Mouse (Mus musculus): ENCODE data around the gene Naa60. TPM values are rescaled to one million over a fixed set of nuclear protein-coding genes. Genes with fewer than 3 reads are reported as not detected.

Naa60 gene
- total RNA-seq, 2 experiments from 2014 or later = 104 to 107 TPM

DNA sequence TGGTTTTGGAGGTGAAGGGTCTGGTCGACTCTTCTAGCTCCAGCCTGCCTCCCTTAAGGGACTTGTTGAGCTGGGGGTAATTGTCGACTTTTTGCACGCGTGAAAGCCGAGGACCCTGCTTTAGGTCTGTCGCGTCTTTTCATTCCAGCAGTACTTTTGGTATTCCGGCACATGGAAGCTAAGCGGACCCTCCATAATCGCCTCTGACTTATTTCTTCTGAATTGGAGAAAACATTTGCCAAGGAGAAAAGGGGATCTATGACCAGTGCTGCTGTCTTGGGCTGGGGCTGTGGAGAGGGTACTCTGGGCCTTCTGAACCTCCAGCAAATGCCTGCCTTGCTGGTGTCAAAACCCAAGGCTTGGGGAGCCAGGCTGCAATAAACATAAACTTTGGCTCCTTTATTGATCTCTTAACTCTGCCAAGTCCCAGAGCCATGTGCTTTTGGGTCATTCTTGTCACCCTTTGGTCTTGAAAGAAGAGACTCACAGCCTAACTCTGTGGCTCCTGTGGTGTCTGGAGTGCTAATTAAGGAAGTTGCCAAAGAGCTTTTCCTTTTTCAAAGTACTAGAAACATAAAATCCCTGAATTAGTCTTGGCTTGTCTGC is 13.0 kb downstream of the Naa60 start:
- DNase-seq (ENCODE audit: extremely low spot score in 1 of 2, low spot score in 1 of 2) = no peak

DNA sequence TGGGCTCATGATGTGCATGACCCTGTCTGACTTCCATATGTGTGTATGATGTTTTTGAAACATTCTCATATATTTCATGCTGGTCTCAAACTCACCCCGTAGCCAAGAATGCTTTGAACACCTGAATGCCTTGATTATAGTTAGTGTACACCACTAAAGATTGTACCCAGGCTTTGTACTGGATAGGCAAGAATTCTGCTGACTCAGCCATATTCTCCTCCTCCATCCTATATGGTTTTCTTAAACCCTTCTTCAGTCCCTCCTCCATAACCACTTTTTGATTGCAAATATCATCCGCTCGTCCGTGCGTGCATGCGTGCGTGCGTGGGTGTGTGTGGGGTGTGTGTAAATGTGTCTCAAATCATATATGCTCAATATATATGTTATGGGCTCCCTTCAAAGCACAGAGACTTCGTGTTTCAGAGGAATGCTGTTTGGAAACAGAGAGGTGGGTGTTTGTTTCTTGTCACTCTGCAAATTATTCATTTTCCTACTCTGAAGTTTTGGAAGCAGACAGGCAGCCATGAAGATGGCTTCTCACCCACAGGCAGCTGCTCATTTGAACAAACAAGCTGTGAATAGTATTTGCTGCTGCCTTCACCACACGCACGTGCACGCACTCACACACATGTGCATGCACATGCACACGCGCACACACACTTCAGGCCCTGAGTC is 19.6 kb downstream of the Naa60 start:
- no peak for DNase-seq (ENCODE audit: extremely low spot score in 1 of 2, low spot score in 1 of 2)

DNA sequence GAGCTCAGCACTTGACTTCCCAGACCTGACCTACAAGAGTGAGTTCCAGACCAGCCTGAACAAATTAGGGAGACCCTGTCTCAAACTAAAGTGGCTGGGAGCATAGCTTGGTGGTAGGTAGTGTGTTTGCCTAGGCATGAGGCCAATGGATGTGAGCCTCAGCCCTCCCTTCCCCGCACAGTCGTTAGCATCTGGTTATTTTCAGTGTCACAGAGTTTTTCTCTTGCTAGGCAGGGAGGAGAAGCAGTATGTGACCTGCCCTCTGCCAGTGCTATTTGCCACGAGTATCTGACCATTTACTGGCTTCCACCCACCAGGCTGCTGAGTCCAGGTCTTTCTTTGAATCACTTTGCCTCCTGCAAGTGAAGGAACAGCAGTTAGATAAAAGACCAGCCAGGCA is 21.6 kb downstream of the Naa60 start:
- DNase-seq (ENCODE audit: extremely low spot score in 1 of 2, low spot score in 1 of 2) = no peak

DNA sequence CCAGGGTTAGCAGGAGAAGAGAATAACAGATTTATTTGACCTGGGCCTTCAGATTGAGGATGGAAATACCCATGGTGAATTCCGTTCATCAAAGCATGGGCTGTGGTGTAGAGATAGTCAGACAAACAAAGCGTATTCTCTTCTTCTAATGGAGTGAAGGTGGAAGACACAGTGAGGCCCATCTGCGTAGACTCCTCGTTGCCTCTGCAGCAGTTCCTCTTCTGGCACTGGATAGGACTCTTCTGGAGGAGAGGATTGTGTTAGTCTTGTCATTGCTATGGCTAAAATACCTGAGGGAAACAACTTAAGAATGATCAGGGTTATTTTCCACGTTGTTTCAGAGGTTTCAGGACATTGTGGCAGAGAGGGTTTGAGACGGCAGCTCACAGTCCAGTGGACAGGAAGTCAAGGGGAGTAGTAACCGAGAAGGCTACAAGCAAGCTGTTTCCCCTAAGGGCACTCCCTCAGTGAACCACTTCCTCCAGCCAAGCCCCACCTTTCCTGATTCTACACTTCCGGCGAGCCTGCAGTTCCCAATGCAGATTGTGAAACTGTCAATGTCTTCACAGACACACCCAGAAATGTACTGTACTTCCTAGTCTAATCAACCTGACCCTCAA is 23.1 kb downstream of the Naa60 start:
- DNase-seq (ENCODE audit: extremely low spot score in 1 of 2, low spot score in 1 of 2) = no peak

DNA sequence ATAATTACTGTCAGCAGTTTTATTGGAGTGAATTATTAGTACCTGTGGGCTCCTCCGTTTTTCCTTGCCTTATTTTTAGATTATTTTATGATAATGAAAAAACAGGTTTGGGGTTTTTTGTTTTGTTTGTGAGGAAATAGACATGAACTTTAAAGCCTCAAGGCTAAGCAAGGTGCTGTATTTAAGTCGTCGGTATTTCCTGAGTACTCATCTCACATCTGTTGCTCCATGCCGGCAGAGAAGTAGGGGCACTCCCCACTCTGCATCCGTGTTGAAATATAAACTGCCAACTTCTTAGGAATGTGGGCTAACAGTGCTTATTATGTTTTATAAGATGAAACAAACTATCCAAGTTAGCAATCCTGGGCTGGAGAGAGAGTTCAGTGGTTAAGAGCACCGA is 23.9 kb downstream of the Naa60 start:
- no peak for DNase-seq (ENCODE audit: extremely low spot score in 1 of 2, low spot score in 1 of 2)

DNA sequence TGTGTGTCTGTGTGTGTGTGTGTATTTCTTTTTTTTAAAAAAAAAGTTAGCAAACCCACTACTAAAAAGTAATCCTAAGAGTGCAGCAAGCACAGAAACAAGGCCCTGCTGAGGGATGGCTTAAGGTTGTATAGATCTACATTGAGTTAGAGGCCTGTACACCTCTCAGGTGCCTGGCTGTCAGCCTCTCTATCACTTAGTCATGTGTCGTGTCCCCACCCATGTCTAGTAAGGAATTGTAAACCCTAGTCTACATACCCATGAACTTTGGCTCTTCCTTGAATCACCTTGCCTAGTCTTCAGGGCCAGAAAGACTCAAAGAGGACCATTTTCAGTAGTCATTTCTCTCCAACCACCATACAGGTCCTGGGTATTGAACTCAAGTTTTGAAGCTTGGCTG is 24.4 kb downstream of the Naa60 start:
- no peak for DNase-seq (ENCODE audit: extremely low spot score in 1 of 2, low spot score in 1 of 2)

DNA sequence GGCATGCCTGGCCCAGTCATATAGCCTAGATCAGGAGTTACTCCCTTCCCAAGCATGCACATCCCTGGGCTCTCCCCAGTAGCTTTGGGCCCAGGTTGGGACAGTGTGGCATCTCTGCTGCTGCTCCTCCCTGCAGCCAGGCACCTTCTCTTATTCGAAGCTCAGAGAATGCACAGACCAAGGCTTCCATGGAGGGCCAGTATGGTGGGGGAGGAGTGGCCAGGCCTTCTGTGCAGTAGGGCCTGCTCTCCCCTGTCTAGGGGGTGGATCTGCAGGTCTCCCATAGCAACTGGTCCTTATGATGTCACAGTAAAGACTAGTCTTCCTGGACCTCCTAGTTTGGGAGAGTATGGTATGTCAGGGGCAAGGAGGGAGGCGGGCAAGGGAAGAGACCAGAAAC is 35.3 kb downstream of the Naa60 start:
- no peak for DNase-seq (ENCODE audit: extremely low spot score in 1 of 2, low spot score in 1 of 2)

DNA sequence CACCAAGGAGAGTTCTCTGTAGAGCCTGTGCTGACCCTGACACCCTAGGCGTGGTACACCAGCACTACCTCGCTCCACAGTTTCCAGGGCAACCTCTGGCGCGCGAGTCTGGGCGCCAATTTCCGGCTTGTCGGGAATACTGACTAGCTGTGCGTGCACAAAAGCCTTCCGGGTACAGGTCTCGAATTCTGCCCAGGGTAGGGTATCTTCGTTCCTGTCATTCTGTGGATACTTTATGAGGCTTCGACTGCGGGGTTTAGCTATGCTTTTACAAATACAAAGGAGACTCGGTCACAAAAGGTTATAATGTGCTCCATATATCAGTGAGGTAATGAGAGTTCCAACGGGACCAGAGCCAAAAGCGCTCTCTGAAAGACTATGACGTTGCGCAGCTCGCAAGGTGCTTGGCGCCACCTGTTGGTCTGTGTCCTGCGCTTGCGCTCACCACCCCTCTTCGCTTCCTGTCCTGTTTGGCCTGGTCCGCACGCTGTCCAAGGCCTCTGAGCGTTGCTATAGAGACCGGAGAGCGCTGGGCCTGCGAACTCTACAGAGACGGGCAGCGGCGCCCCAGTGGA is 36.4 kb downstream of the Naa60 start, which contains the start of the genes 1700037C18Rik and Cluap1:
TSS of gene 1700037C18Rik (minus strand) at position 153 of the 575 bp plus-strand sequence.
TSS of gene Cluap1 (plus strand) at position 265 of the 575 bp plus-strand sequence.
- DNase-seq (ENCODE audit: extremely low spot score in 1 of 2, low spot score in 1 of 2) = peak; percentile 88 to 89

DNA sequence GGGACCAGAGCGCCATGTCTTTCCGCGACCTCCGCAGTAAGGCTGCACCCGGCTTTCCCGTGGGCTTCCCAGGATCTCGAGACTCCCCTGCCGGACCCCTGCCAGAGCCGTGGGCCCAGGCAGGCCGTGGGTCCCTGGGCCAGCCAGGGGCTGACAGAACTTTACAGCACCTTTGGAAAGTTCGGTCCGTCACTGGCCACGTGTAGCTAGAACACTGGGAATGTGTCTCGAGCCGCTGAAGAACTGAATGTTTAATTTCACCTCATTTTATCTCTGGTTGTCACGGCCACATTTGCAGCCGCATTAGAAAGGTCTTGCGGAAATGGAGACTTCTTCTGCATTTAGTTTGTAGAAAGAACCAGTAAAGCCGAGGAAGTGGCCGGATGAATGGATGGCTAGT is 36.9 kb downstream of the Naa60 start:
- no peak for DNase-seq (ENCODE audit: extremely low spot score in 1 of 2, low spot score in 1 of 2)

DNA sequence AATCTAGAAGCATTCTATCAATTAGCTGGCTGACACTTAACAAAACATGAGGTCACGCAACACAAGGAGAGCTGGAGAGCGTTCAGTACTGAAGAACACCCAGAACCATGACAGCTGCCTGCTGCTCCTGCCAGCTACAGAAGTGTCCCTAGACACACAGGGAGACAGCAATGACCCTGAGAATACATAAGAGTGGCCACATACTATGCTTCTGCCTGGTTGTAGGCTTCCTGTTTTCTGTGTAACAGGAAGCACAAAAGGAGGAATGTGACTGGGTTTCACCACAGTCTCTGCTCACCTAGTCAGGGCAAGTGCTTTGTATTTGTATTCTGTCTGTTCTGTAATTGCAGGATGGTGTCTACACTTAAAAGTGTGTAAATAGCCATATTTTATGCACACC is 48.6 kb downstream of the Naa60 start:
- no peak for DNase-seq (ENCODE audit: extremely low spot score in 1 of 2, low spot score in 1 of 2)

DNA sequence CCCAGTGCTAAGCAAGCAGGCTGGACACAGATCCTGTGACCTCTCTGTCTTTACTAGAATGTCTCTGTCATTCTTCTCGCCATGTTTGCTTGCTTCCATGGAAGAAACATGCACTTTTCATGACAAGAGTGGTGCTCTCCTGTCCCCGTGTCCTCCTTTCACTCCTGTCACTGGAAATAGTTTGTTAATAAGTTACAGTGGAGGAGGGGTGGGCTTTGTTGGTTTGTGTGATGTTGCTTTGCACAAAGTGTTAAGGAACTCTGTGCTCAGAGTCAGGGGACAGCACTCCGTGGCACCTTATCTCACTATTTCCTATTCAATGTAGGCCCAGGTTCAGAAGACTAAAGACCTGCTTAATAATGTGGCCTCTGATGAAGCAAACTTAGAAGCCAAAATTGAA is 51.3 kb downstream of the Naa60 start:
- no peak for DNase-seq (ENCODE audit: extremely low spot score in 1 of 2, low spot score in 1 of 2)

DNA sequence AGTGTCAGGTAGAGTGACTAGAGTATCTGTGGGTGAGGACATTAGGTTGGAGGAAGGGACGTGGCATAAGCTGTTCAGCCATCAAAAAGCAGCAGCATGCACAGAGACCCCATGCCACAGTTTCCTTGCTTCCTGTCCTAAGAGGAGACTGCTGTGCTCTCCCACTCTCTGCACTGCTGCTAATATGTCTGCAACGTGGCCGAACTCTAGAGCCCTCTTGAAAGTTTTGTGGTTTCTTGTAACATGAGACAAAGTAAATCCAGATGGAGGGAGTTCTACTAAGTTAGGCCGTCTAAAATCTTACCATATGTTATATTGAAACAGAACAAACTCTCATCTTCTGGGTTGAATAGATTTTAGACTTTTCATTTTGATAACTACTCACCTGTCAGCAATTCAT is 51.8 kb downstream of the Naa60 start:
- no peak for DNase-seq (ENCODE audit: extremely low spot score in 1 of 2, low spot score in 1 of 2)

DNA sequence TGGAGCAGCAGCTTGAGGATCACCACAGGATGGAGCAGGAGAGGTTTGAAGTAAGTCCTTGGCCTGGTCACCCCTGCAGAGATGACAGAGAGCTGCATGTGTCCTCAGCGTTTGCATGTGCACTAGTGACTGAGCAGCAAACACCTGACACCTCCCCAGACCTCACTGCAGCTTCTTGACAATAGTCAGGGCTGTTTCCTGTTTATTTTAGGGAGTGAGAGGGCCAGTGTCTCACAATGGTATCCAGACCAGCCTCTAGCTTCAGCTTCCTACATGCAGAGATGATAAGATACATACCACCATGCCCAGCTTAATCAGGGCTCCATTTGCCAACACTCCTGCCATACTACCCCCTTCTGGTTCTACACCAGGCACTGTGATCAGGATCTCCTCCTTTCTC is 56.4 kb downstream of the Naa60 start:
- DNase-seq (ENCODE audit: extremely low spot score in 1 of 2, low spot score in 1 of 2) = no peak

DNA sequence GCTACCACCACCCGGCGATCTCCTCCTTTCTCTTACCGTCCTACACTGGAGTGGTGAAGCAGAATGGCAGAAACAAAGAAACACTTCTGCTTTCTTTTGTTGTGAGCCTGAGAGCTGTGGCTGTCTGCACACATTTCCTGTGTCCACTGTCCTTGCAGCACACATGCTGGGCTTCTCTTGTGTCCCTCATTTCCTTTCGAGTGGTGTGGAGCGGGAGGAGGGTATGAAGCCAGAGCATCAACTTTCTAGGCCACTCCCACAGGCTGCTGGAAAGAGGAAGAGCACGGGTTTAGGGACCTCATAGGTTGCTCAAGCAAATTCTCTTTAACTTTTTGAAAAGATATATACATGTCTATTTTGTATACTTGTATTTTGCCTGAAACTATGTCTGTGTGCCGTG is 57.0 kb downstream of the Naa60 start:
- DNase-seq (ENCODE audit: extremely low spot score in 1 of 2, low spot score in 1 of 2) = no peak

DNA sequence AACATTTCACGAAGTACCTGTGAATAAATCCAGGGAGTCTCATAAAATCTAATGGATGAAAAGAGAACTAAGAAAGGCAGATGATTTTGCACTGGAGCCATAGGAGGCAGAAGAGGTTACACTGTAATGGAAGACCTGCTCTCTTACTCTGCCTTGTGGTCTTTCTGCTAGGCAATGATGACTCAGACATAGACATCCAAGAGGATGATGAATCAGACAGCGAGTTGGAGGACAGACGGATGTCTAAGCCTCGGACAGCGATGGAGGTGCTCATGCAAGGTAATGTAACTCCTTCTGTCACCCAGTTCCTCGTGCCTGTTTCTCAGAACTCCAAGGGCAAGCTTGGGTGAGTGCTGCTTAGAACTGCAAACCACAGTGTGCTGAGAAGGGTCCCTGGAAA is 61.4 kb downstream of the Naa60 start:
- no peak for DNase-seq (ENCODE audit: extremely low spot score in 1 of 2, low spot score in 1 of 2)

DNA sequence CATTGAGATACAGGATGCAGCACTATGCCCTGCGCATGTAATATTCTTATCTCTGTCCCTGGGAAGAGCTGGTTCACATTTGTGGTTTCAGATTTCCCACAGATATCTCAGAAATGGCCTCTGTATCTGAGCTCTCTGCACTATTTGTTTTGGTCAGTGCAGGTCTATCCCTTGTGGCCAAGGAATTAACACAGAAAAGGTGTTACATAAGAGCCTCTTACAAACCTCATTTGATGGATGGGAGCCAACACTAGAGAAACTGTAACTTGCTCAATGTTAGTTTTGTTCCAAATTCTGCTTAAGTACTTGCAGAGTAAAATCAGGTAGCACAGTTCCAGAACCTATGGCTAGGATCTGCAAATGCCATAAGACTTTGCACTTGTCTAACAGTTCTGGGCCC is 61.9 kb downstream of the Naa60 start:
- DNase-seq (ENCODE audit: extremely low spot score in 1 of 2, low spot score in 1 of 2) = no peak

DNA sequence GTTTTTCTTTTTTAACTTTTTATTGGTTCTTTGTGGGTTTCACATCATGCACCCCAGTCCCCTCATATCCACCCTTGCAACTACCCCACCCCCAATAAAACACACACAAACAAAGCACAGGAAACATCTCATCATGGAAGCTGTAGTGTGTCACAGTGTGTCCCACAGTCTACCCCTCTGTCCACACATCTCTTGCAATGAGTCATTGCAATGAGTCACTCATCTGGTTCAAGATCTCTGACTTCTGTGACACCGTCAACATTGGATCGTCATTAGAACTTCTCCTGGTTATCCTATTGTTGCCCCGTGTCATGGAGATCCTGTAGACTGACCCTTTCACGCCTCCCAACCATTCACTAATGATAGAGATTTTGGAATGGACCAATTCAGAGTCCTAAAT is 62.5 kb downstream of the Naa60 start:
- no peak for DNase-seq (ENCODE audit: extremely low spot score in 1 of 2, low spot score in 1 of 2)

DNA sequence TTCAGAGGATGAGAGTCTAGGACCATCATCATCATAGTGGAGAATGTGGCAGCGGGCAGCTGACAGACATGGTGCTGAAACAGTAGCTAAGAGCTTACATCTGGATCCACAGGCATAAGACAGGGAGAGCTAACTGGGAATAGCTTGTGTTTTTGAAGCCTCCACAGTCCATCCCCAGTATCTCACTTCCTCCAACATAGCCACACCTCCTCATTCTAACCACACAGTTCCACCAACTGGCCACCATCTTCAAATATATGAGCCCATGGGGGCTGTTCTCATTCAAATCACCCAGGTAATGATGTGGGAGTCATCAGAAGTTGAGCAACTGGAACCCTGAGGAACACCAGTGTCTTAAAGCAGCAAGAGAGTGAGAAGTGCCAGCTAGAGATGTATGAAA is 79.0 kb downstream of the Naa60 start:
- DNase-seq (ENCODE audit: extremely low spot score in 1 of 2, low spot score in 1 of 2) = no peak
